Mouse (Mus musculus) kidney, embryonic 14.5 days (tissue): ENCODE measurements at regions not wholly inside any gene's neighbourhood (a gene's known extent, or its start where the extent isn't known, plus 50 kb on each side); places are given as distances from the start of the nearest gene placed in this dataset.

Experiments
- ATAC-seq: fragments of 200-750 bp; cut with Nextera tagmentation; 2 replicates; pipeline ENCODE4 v1.8.0; 2017; ENCODE audit warnings: moderate number of reproducible peaks, mild to moderate bottlenecking, moderate TSS enrichment, moderate library complexity; ENCODE audit not compliant: low FRiP score, low TSS enrichment
- H3K27ac ChIP-seq: fragments of 300-500 bp; sonication (generic); 2 replicates; pipeline ENCODE4 v1.5.1; 2014; ENCODE audit warnings: low read depth, mild to moderate bottlenecking, low read length, moderate library complexity, mixed read lengths
- H3K27me3 ChIP-seq: fragments of 300-500 bp; sonication (generic); 2 replicates; pipeline ENCODE4 v1.6.1; 2014; ENCODE audit warnings: mild to moderate bottlenecking, low read length; ENCODE audit not compliant: control insufficient read depth, insufficient read depth
- H3K36me3 ChIP-seq: fragments of 300-500 bp; sonication (generic); 2 replicates; pipeline ENCODE4 v1.6.1; 2014; ENCODE audit warnings: low read length, mixed read lengths; ENCODE audit not compliant: control insufficient read depth, insufficient read depth
- H3K4me1 ChIP-seq: fragments of 300-500 bp; sonication (generic); 2 replicates; pipeline ENCODE4 v1.6.1; 2014; ENCODE audit warnings: low read length, mixed read lengths; ENCODE audit not compliant: control insufficient read depth, insufficient read depth
- H3K4me2 ChIP-seq: fragments of 300-500 bp; sonication (generic); replicated peaks from 2 replicates; pipeline ENCODE4 v1.6.1; 2014; ENCODE audit warnings: low read depth, mild to moderate bottlenecking, low read length
- H3K4me3 ChIP-seq: fragments of 300-500 bp; sonication (generic); 2 replicates; pipeline ENCODE4 v1.5.1; 2014; ENCODE audit warnings: mild to moderate bottlenecking, low read length
- H3K9ac ChIP-seq: fragments of 300-500 bp; sonication (generic); 2 replicates; pipeline ENCODE4 v1.6.1; 2014; ENCODE audit warnings: low read depth, mild to moderate bottlenecking, low read length, moderate library complexity
- H3K9me3 ChIP-seq: fragments of 300-500 bp; sonication (generic); 2 replicates; pipeline ENCODE4 v1.6.1; 2016; ENCODE audit warnings: low read length; ENCODE audit not compliant: control insufficient read depth
- WGBS: fragments of 180-500 bp; shearing (Covaris S2); extraction: QIAGEN DNeasy Blood & Tissue Kit; methylation state at CpG from one replicate; pipeline ENCODE4 v1.1.7; 2014; 5-methylcytosine and 5-hydroxymethylcytosine counted together

DNA sequence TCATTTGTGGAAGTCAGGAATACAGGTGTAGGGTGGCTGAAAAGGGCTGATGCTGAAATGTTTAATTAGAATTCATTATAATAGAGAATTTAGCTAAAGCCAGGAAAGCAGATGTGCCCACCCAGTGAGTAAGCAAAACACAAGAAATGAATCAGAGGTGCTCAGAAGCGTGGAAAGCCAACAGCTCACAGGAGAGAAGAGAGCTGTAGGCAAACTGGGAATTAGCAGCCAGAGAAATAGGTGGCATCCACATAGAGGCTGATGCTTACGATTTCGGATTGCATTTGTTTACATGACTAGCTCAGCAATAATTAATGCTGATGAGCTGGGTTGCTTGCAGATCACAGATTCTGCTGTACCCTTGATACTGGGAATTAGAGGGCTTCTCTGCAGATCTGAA is 859.5 kb upstream of the Sel1l start:
- Histone ChIP-seq H3K36me3 (no peaks in the 10 kb centered on the region), H3K4me2 (no peak overlapping the region), H3K27me3 (no peaks in the 10 kb centered on the region), H3K4me3 (no peak overlapping the region), H3K9me3 (no peaks in the 10 kb centered on the region), H3K4me1 (no peaks in the 10 kb centered on the region), H3K9ac (no peak overlapping the region), H3K27ac (no peak overlapping the region)
- WGBS = 67% methylated on average over 3 of the region's 3 CpGs
- no peak for ATAC-seq

DNA sequence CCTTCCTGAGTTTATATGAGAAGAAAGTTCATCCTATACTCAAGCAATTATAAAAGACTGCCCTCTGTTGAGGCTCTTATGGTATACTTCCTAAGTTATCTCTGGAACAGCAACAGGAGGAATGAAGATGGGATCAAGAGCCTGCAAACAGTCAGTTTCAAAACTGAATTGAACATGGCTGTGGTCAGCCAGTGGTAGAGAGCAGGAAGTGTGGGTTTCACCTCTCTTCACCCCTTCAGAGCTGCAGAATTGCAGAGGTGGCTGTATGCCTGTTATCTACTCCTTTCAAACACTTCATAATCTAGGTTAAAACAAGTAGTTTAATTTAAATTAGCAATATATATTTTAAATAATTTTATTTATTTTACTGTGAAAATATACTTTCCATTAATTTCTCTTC is 854.8 kb upstream of the Sel1l start:
- no peak for ATAC-seq

GRCm38 (mm10) chr12:92692956-92693355 is 844.0 kb upstream of the Sel1l start:
- H3K9ac ChIP-seq = no peak overlapping the region
- ATAC-seq = no peak
- no peak overlapping the region for H3K27ac ChIP-seq
- no peak overlapping the region for H3K4me2 ChIP-seq
- H3K4me3 ChIP-seq = no peak overlapping the region
- no peaks in the 10 kb centered on the region for H3K9me3 ChIP-seq
- H3K36me3 ChIP-seq = no peaks in the 10 kb centered on the region
- no peaks in the 10 kb centered on the region for H3K4me1 ChIP-seq
- H3K27me3 ChIP-seq = no peaks in the 10 kb centered on the region
- WGBS = 68% methylated on average over 1 of the region's 1 CpGs

More for the DNA sequence above, 854.8 kb upstream of the Sel1l start:
- no peaks in the 10 kb centered on the region for H3K9me3 ChIP-seq
- no peak overlapping the region for H3K4me2 ChIP-seq
- H3K27ac ChIP-seq = no peak overlapping the region
- no peaks in the 10 kb centered on the region for H3K4me1 ChIP-seq
- H3K36me3 ChIP-seq = no peaks in the 10 kb centered on the region
- H3K4me3 ChIP-seq = no peak overlapping the region
- no peaks in the 10 kb centered on the region for H3K27me3 ChIP-seq
- no peak overlapping the region for H3K9ac ChIP-seq

- no peak overlapping the region for H3K9ac ChIP-seq
- no peak overlapping the region for H3K4me2 ChIP-seq
- no peaks in the 10 kb centered on the region for H3K27me3 ChIP-seq
- no peak for ATAC-seq
- no peak overlapping the region for H3K27ac ChIP-seq
- H3K4me1 ChIP-seq = no peaks in the 10 kb centered on the region
- H3K4me3 ChIP-seq = no peak overlapping the region
- H3K36me3 ChIP-seq = no peaks in the 10 kb centered on the region
- 96% methylated on average over 1 of the region's 1 CpGs for WGBS
- H3K9me3 ChIP-seq = no peaks in the 10 kb centered on the region
Measured at GRCm38 (mm10) chr12:92672396-92672795, 823.4 kb upstream of the Sel1l start.

DNA sequence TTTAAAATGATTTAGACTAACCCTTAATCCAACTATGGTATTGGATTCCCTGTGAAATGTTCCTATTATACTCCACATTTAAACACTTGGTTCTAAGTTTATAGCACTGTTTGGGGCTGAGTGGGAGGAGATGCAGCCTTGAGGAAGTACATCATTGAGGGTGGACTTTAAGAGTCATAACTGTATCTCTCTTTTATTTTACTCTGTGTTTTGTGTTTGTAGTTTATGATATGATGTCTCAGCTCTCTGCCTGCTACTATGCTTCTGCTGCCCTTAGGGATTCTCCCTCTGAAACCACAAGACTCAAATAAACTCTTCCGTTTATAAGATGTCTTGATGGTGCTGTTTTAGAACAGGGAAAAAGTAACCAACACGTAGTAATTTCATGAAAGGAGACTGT is 797.7 kb upstream of the Sel1l start:
- Histone ChIP-seq H3K9me3 (no peaks in the 10 kb centered on the region), H3K27me3 (no peaks in the 10 kb centered on the region), H3K36me3 (no peaks in the 10 kb centered on the region), H3K4me1 (no peaks in the 10 kb centered on the region), H3K4me3 (no peak overlapping the region), H3K4me2 (no peak overlapping the region), H3K9ac (no peak overlapping the region), H3K27ac (no peak overlapping the region)
- ATAC-seq = no peak
- 82% methylated on average over 2 of the region's 2 CpGs for whole genome bisulfite sequencing

GRCm38 (mm10) chr12:92645006-92645624 is 796.2 kb upstream of the Sel1l start:
- Histone ChIP-seq H3K27me3 (no peaks in the 10 kb centered on the region), H3K4me3 (no peak overlapping the region), H3K9ac (no peak overlapping the region), H3K9me3 (no peaks in the 10 kb centered on the region), H3K4me2 (no peak overlapping the region), H3K36me3 (no peaks in the 10 kb centered on the region), H3K27ac (no peak overlapping the region), H3K4me1 (no peaks in the 10 kb centered on the region)
- WGBS = 81% methylated on average over 4 of the region's 4 CpGs
- ATAC-seq = no peak

DNA sequence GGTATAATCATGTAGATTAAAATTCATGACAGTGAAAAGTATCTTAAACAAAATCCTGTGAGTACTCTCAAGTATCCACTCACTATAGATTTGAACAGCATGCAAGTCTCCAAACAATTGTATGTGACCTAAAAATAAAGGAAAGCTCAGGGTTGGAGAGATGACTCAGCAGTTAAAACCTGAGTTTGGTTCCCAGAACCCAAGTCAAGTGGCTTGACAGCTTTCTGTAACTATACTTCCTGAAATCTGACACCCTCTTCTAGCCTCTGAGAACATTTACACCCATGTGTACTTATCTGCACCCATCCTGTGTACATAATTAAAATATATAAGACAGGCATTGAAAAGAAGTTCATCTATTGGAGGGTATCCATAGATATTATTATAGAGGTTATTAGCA is 770.2 kb upstream of the Sel1l start:
- no peaks in the 10 kb centered on the region for H3K27me3 ChIP-seq
- no peak overlapping the region for H3K4me2 ChIP-seq
- H3K4me1 ChIP-seq = no peaks in the 10 kb centered on the region
- H3K4me3 ChIP-seq = no peak overlapping the region
- H3K9ac ChIP-seq = no peak overlapping the region
- no peaks in the 10 kb centered on the region for H3K9me3 ChIP-seq
- ATAC-seq = no peak
- no peaks in the 10 kb centered on the region for H3K36me3 ChIP-seq
- no peak overlapping the region for H3K27ac ChIP-seq

DNA sequence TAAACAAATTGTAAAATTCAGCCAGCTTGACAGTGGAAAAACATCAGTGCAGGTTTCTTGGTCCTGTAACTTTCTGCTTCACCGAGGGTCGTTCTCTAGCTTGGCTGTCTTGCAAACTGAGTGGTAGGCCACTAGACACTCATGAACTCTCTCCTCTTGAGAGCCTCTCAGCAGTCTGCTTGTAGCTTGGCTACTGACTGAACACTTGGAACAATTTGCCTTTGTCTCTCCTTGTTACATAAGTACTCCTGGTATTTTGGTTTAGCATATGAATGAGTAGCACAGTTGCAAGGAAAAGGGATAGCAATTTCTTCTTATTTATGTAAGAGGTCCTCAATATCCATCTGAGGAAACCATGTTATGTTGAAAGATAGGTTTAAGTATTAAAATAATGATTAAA is 769.6 kb upstream of the Sel1l start:
- no peaks in the 10 kb centered on the region for H3K36me3 ChIP-seq
- 51% methylated on average over 2 of the region's 2 CpGs for WGBS
- no peaks in the 10 kb centered on the region for H3K27me3 ChIP-seq
- H3K4me2 ChIP-seq = no peak overlapping the region
- no peaks in the 10 kb centered on the region for H3K4me1 ChIP-seq
- H3K27ac ChIP-seq = no peak overlapping the region
- no peak overlapping the region for H3K4me3 ChIP-seq
- no peak for ATAC-seq
- H3K9ac ChIP-seq = no peak overlapping the region
- H3K9me3 ChIP-seq = no peaks in the 10 kb centered on the region

GRCm38 (mm10) chr12:92601673-92602072 is 752.7 kb upstream of the Sel1l start:
- no peaks in the 10 kb centered on the region for H3K9me3 ChIP-seq
- H3K36me3 ChIP-seq = no peaks in the 10 kb centered on the region
- no peak overlapping the region for H3K27ac ChIP-seq
- H3K4me1 ChIP-seq = no peaks in the 10 kb centered on the region
- no peak overlapping the region for H3K4me3 ChIP-seq
- ATAC-seq = no peak
- WGBS = 90% methylated on average over 1 of the region's 1 CpGs
- H3K4me2 ChIP-seq = no peak overlapping the region
- H3K27me3 ChIP-seq = no peaks in the 10 kb centered on the region
- H3K9ac ChIP-seq = no peak overlapping the region
